Mouse (Mus musculus): ENCODE measurements around the gene Fcrl1.
A peak's percentile ranks its signal among the peaks of the same experiment; 100 is the strongest.
"Not testable (repeated sequence)": the region's sequence is repeated elsewhere in the genome, so short reads cannot be mapped to it uniquely, and the experiment has no call there.

Fcrl1 gene

GRCm38 (mm10) chr3:87376195-87377165 lies at the start of gene Fcrl1:
TSS of gene Fcrl1 (plus strand) at chr3:87376387.
- peak; percentile 87 for DNase-seq (ENCODE audit: low read depth, low spot score)

GRCm38 (mm10) chr3:87337899-87338298 lies 38.3 kb upstream of the Fcrl1 start:
- DNase-seq (ENCODE audit: low read depth, low spot score), result no peak

- DNase-seq (ENCODE audit: low read depth, low spot score), result not testable (repeated sequence)
Measured at GRCm38 (mm10) chr3:87350992-87351391, 25.2 kb upstream of the Fcrl1 start.

- no peak for DNase-seq (ENCODE audit: low read depth, low spot score)
Measured at GRCm38 (mm10) chr3:87357581-87357980, 18.6 kb upstream of the Fcrl1 start, which contains the start of gene Cd5l. TSS of gene Cd5l (plus strand) at chr3:87357881.

GRCm38 (mm10) chr3:87359215-87359614 lies 17.0 kb upstream of the Fcrl1 start:
- no peak for DNase-seq (ENCODE audit: low read depth, low spot score)

GRCm38 (mm10) chr3:87360466-87360865 lies 15.7 kb upstream of the Fcrl1 start:
- no peak for DNase-seq (ENCODE audit: low read depth, low spot score)

- DNase-seq (ENCODE audit: low read depth, low spot score), result no peak
Measured at GRCm38 (mm10) chr3:87365691-87366090, 10.5 kb upstream of the Fcrl1 start.

GRCm38 (mm10) chr3:87367511-87367910 lies 8.7 kb upstream of the Fcrl1 start:
- no peak for DNase-seq (ENCODE audit: low read depth, low spot score)

- no peak for DNase-seq (ENCODE audit: low read depth, low spot score)
Measured at GRCm38 (mm10) chr3:87369181-87369580, 7.0 kb upstream of the Fcrl1 start.

- DNase-seq (ENCODE audit: low read depth, low spot score), result peak; percentile 79
Measured at GRCm38 (mm10) chr3:87377228-87377627, 1.0 kb downstream of the Fcrl1 start.

- DNase-seq (ENCODE audit: low read depth, low spot score), result peak; percentile 91
Measured at GRCm38 (mm10) chr3:87377719-87378118, 1.5 kb downstream of the Fcrl1 start.

GRCm38 (mm10) chr3:87379641-87380315 lies 3.6 kb downstream of the Fcrl1 start:
- DNase-seq (ENCODE audit: low read depth, low spot score), result peak; percentile 95

GRCm38 (mm10) chr3:87381806-87382712 lies 5.9 kb downstream of the Fcrl1 start:
- peak; percentile 80 for DNase-seq (ENCODE audit: low read depth, low spot score)

- DNase-seq (ENCODE audit: low read depth, low spot score), result no peak
Measured at GRCm38 (mm10) chr3:87383308-87383707, 7.1 kb downstream of the Fcrl1 start.

- DNase-seq (ENCODE audit: low read depth, low spot score), result no peak
Measured at GRCm38 (mm10) chr3:87385105-87385504, 8.9 kb downstream of the Fcrl1 start.

- no peak for DNase-seq (ENCODE audit: low read depth, low spot score)
Measured at GRCm38 (mm10) chr3:87390935-87391334, 14.7 kb downstream of the Fcrl1 start.

- DNase-seq (ENCODE audit: low read depth, low spot score), result peak; percentile 46
Measured at GRCm38 (mm10) chr3:87398809-87399208, 22.6 kb downstream of the Fcrl1 start.

- DNase-seq (ENCODE audit: low read depth, low spot score), result peak; percentile 80
Measured at GRCm38 (mm10) chr3:87399906-87400305, 23.7 kb downstream of the Fcrl1 start.

- DNase-seq (ENCODE audit: low read depth, low spot score), result peak; percentile 92
Measured at GRCm38 (mm10) chr3:87401321-87401720, 25.1 kb downstream of the Fcrl1 start.

- DNase-seq (ENCODE audit: low read depth, low spot score), result peak; percentile 88
Measured at GRCm38 (mm10) chr3:87408171-87408570, 32.0 kb downstream of the Fcrl1 start.

- DNase-seq (ENCODE audit: low read depth, low spot score), result no peak
Measured at GRCm38 (mm10) chr3:87409196-87409935, 33.2 kb downstream of the Fcrl1 start.
